Mouse (Mus musculus) R1 (cell line): ENCODE results near the gene Ifit1.
"Not testable (repeated sequence)": the region's sequence is repeated elsewhere in the genome, so short reads cannot be mapped to it uniquely, and the experiment has no call there.

Experiments
- DNase-seq: peaks from one replicate; pipeline ENCODE4 v3.0.0-alpha.2; 2018; ENCODE audit warnings: low read depth, low spot score

The Ifit1 gene

DNA sequence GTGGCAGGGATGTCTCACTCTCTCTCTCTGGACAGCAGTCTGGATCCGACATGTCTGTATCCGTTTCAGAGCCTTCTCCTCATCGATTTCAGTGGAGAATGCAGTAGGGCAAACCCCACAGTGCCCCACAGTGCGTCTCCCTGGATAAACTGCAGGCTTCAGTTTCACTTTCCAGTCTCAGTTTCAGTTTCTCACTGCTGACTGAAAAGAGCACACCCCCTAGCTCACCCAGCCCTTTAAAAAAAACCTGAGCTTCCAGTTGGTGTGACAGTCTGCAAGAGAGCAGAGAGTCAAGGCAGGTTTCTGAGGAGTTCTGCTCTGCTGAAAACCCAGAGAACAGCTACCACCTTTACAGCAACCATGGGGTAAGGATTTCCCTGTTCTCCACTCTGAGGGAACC lies at the start of gene Ifit1, which contains the start of gene Ifit1bl2:
TSS of gene Ifit1 (plus strand) at position 249 of the 400 bp plus-strand sequence.
TSS of gene Ifit1bl2 (minus strand) at position 121 of the 400 bp plus-strand sequence.
- DNase-seq = no peak

DNA sequence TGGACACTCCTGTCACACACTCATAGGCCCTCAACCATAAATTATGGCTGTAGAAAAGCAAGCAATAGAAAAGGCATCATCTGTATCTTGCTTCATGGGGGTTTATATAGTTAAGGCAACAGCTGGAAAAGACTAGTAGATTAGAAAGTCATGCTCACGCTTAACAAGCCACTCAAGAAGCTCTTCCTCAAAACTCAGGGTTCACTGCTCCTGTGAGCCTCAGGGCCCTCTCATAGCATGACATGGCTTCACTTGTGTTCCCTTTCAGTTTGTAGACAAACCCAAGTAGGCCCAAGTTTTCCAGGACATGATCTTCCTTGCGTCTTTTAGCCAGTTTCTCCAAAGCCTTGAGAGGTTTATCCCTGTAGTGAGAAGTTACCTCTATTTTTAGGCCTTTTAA lies 47.2 kb upstream of the Ifit1 start:
- DNase-seq = no peak

DNA sequence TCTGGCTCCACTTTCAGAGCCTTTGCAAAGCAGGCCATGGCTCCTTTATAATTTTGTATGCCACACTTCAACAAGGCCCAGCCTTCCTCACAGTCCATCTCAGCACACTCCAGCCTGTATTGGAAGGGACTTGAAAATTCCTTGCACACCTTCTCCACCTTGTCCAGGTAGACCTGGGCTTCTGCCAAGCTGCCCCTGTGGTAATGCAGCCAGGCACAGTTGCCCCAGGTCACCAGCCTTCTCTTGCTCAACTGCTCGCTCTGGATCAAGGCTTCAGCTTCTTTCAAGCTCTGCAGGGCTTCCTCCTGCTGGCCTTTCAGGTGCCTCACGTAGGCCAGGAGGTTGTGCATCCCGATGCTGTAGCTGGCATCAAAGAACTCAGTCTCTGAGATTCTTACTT lies 46.1 kb upstream of the Ifit1 start:
- DNase-seq = not testable (repeated sequence)

DNA sequence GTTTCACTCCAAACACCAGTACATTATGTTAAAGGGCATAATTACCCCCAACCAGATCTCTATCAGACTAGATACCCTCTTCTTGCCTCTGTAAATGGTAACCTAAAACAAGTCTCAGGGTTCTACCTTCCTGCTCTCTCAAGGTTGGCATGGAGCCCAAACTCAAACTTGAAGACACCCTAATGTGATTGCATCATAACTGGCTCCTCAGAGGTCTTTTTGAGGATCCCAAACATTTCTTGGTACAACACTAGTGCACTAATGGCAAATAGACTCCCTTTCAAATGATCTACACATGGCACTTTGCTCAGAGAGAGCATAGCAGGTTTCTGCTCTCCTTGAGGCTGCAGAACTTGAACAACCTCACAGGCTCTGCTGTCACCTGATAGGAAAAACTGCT lies 43.9 kb upstream of the Ifit1 start:
- no peak for DNase-seq

DNA sequence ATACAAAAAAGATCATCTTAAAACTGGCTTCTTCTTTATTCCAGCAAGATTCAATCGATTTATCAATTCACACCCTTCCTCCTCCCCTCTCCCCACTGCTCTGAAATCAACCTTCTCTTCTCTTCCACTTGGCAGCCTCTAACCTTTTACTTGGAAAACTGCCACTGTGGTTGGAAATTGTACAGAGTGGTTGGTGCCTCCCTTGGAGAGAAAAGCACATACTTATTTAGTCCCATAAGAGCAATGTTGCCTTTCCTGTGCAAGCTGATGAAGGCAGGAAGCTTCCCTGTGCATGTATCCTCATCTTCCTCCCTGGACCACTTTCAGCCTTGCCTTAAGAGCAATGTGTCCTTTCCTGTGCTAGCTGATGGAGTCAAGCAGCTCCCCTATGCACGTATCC lies 42.3 kb upstream of the Ifit1 start:
- no peak for DNase-seq

DNA sequence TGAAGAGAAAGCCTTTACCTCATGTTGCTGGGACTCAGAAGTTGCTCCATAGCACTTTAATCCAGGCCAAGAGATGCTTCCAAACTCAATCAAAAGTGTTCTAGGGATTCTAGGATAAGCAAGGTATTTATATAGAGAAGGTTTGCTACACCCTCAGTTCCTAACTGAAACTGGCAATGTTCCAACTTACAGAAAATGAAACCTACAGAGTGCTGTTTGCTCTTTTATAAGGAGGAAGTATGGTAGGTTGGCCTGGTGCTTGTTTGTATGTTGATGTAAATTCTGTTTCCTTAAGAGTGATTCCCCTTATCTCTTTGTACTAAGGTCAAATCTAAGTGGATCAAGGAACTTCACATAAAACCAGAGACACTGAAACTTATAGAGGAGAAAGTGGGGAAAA lies 41.4 kb upstream of the Ifit1 start:
- DNase-seq = not testable (repeated sequence)

DNA sequence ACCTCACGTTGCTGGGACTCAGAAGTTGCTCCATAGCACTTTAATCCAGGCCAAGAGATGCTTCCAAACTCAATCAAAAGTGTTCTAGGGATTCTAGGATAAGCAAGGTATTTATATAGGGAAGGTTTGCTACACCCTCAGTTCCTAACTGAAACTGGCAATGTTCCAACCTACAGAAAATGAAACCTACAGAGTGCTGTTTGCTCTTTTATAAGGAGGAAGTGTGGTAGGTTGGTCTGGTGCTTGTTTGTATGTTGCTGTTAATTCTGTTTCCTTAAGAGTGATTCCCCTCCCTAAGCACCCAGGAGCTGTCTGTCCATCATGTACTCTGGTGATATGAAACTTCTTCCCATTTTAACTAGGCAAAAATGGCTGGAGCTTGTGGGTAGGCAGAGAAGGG lies 38.8 kb upstream of the Ifit1 start, which contains the start of gene Ifit1bl1:
TSS of gene Ifit1bl1 (minus strand) at position 69 of the 400 bp plus-strand sequence.
- not testable (repeated sequence) for DNase-seq

DNA sequence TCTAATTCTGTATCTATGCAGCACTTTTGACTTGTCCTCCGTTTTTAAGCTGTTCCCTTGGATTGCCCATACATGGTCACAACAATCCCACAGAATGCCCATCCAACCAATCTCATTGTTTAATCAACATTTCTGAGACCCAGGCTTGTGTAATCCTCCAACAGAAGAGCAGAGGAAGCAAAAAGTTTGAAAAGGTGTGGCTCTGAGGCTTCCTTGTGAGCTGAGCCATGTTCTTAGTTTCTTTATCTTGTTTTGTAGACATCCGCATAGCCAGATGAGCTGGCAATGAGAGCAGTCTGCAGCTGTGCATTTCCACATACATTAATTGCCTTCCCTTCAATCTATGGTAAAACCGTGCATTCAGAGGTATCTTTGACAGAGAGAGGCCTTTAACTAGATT lies 35.2 kb upstream of the Ifit1 start:
- no peak for DNase-seq

DNA sequence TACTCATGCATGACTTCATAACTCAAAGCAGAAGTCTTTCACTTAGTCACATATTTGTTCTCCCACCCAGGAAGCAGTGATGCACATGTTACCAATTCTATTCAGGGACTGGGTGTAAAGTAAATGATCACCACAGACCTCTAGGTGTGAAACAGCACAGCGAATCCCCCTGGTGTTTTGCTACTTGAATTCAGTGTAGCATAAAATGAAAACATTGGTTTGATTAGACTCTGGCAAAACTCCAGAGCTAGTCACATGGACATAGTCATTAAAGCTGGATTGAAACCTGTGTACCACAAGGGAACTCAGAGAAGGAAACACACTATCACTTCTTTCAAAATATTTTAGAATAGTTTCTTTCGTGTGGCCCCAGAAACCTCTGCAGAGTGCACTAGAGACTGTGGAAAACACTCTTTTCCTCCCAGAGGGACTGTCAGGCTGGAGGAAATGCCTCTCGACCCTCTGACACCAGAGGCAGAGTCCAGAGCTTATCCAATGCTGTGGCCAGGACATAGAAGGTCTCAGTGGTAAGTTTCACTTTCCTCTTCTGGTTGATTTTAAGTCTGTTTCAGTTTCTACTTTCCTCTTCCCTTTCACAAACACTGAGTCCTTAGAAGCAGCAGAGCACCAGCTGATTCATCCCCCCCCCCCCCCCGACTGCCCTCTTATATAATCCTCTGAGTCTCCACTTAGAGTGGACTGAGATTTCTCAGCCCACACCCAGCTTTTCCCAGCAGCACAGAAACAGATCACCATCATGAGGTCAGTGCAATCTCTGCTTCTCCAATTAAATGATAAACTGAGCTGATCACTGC lies 33.2 kb upstream of the Ifit1 start, which contains the start of gene Ifit3b:
TSS of gene Ifit3b (plus strand) at position 734 of the 815 bp plus-strand sequence.
- not testable (repeated sequence) for DNase-seq

DNA sequence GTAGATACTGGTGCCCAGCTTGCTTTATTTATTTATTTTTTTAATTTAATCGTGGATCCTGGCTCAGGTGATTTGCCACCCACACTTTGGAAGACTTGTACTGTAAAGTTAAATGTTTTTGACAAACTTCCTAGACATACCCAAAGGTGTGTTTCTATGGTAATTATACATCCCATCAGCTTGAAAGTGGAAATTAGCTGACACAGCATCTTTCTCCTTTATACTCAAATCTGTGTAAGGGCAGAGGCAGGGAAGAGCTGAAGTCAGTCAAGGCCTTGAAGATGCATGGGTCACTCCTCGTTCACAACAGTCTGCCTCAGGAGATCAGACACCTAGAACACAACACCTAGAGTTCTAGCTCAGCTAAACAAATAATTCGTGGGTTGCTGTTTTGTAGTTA lies 30.6 kb upstream of the Ifit1 start:
- DNase-seq = not testable (repeated sequence)

DNA sequence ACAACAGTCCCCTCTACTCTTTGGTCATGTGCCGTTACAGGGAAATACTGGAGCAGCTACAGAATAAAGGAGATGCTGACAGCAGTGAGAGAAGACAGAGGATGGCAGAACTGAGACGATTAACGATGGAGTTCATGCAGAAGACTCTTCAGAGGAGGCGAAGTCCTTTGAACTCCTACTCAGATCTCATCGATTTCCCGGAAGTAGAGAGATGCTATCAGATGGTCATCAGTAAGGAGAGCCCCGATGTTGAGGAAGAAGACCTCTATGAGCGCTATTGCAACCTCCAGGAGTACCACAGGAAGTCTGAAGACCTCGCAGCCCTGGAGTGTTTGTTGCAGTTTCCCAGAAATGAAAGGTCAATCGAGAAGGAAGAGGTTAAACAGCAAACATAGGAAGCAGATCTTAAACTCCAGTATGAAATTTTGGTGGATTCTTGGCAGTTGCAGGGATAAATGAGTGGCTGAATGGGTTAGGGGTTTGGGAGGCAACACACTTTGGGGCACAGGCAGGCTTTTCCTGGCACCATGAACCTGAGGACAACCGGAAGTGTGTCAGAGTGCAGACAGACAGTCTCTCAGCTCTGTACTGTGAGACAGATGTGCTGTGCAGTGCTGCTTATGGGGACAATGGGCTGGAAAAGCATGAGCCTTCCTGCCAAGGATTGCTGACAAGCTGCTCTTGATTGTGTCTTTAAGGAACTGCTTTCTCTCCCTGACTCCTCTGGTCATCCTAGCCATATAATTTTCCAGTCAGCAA lies 28.2 kb upstream of the Ifit1 start:
- DNase-seq = not testable (repeated sequence)

DNA sequence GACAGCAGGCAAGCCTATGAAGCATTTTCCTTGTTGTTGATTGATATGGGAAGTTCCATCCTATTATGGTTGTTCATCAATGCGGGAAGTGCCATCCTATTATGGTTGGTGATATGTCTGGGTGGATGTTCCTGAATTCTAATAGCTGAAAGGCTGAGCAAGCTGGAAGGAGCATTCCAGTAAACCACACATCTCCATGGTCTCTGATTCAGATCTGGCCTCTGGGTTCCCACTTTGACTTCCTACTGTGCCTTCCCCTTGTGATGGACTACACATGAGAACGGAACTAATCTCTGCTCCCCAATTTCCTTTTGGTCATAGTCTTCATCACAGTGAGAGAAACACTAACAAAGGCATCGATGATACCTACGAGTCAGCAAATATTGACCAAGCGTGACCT lies 19.8 kb upstream of the Ifit1 start:
- DNase-seq = no peak

DNA sequence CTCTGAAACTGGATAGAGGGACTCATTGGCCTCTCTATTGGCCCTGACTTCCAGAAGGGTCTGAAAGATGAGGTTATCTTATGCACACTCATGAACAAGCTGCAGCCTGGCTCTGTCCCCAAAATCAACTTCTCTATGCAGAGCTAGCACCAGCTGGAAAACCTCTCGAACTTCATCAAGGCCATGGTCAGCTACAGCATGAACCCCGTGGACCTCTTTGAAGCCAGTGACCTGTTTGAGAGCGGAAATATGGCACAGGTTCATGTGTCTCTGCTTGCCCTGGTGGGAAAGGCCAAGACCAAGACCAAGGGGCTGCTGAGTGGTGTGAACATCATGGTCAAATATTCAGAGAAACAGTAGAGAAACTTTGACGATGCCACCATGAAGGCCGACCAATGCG lies 16.9 kb upstream of the Ifit1 start:
- DNase-seq = no peak

DNA sequence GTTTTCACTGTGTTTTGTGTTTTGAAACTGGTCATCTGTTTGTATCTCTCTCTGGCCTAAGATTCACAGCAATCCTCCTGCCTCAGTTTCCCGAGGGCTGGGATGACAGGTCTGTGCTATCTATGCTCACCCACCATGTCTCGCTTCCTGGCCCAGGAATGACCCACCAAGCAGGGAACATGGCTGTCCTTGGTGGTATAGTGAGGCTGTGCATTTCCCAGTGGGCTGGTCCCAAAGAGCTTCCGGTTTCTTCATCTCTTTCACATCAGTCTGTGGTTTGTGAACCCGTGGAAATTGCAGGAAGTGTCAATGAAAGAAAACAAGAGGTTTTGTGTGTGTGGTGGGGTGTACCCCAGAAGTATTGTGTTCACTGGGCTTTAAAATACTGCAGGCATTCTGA lies 16.0 kb upstream of the Ifit1 start:
- DNase-seq = no peak

DNA sequence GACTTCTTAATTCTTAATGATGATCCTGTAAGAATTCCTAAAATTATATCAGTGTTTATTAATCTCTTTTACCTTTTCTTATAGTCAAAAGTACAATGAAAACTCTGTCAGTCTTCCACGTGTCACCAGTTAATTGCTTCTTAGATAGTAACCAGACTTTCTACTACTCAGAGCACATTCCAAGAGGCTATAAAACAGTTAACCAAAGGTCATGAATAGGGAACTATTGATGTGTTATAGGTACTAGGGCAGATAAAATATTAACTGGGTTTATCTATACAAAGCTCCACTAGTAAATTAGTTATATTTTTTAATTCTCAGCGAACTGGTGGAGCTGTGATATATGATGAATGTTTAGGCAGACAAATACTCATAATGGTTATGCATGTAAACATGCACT lies 13.2 kb upstream of the Ifit1 start:
- no peak for DNase-seq

DNA sequence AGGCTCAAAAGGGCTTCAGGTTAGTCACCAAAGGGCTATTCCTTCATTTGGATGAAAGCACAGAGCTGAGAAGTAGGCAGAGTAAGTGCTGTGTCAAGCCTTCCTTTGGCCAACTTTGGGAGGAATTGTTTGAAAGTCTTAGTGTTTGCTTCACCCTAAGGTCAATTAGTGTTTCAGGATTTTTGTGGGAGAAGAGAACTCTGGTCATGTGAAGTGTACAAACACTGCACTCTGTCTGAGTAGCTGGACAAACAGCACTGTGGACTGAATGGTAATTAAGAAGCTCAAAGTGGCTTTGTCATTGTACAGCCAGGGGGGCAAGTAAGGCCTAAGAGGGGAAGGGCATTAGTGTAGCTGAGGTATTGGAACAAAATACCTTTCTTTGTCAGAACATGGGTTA lies 9.2 kb upstream of the Ifit1 start:
- no peak for DNase-seq

DNA sequence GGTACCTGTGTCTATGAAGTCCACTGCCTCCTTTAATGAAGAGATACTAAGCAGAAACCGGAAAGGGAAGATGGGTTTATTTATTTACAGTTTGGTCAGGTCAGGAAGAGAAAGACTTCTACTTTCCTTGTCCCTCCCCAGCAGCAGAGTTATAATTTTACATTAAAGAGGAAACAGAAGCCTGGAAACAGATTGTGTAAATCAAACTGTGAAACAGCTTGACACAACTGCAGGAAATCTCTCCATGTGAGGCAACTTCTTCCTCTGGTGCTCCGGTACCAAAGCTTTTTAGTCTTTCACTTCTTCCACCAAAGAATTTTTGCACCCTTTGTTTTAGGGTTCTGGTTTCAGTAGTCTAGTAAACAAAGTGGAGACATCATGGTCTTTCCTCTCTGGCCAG lies 7.2 kb upstream of the Ifit1 start:
- DNase-seq = no peak

DNA sequence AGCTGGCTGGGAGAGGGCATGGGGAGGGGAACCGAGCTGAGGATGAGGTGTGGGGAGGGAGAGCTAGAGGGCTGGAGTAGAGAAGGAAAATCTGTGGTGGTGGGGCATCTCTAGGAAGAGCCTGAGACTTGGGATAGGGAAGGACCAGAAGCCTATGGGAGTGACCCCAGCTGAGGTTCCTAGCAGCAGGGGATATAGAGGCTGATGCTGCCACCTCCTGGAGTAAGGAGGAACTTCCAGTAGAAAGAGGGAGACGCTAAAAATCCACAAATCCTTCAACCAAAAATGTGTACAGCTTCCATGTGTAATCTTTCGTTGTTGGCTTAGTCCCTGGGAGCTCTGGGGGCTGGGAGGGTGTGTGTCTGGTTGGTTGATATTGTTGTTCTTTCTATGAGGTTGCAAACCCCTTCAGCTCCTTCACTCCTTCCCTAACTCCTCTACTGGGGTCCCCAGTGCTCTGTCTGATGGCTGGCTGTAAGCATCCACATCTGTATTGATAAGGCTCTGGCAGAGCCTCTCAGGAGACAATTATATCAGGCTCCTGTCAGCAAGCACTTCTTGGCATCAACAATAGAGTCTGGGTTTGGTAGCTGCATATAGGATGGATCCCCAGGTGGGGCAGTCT lies 3.6 kb upstream of the Ifit1 start:
- DNase-seq = peak; percentile 61

DNA sequence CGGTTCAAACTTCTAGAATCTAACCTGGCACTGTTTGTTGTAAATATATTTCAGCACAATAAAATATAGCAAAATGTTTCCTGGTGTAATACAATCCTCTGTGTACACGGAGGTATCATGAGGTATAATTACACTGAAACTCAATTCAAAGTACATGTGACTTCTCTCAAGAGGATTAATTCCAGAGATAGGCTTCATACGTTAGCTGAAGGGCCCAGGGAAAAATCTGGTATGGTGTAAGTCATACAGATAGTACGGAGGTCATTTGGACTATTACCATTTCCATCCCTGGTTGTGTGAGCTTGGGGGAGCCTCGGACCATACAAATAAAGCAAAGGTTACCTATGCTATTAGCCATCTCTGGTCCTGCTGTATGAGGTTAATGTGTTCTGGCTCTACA lies 1.9 kb downstream of the Ifit1 start:
- DNase-seq = no peak

DNA sequence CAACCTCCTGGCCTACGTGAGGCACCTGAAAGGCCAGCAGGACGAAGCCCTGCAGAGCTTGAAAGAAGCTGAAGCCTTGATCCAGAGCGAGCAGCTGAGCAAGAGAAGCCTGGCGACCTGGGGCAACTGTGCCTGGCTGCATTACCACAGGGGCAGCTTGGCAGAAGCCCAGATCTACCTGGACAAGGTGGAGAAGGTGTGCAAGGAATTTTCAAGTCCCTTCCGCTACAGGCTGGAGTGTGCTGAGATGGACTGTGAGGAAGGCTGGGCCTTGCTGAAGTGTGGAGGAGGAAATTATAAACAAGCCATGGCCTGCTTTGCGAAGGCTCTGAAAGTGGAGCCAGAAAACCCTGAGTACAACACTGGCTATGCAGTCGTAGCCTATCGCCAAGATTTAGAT lies 7.0 kb downstream of the Ifit1 start:
- DNase-seq = not testable (repeated sequence)

DNA sequence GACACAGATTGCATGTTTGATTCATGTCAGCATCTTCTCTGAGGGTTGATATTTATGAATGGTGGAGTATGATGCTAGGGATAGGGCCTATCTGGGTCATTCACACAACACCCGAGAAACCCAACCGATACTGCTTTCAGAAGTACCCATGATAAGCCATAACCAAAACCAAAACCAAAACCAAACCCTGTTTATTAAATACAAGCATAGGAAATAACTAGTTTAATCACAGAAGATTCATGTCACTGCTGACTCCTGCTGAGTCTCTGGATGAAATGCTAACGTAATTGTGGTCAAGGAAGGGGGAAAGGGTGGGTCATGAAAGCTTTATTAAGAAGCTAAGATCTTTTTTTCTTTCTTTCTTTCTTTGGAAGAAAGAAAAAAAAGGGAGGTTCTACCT lies 9.6 kb downstream of the Ifit1 start:
- no peak for DNase-seq

DNA sequence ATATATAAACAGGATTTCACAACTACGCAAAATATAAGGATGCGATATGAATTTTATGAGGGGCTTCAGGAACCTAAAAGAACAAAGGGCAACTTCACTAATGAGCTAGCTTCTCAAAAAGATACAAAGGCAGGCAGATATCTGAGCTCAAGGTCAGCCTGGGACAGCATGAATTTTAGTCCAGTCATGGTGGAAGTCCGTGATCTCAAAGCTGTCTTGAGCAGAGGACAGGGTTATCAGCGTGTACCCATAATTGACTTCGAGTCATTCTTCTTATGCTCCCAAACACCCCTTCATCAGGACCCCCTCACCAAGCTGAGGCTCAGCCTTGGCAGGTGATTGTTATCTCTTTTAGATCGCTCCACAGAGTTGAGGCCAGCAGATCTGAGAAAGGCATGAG lies 10.3 kb downstream of the Ifit1 start:
- no peak for DNase-seq
